Comparison of ENCODE assay signal across 25 mouse cellular contexts in the genomic region with DNA sequence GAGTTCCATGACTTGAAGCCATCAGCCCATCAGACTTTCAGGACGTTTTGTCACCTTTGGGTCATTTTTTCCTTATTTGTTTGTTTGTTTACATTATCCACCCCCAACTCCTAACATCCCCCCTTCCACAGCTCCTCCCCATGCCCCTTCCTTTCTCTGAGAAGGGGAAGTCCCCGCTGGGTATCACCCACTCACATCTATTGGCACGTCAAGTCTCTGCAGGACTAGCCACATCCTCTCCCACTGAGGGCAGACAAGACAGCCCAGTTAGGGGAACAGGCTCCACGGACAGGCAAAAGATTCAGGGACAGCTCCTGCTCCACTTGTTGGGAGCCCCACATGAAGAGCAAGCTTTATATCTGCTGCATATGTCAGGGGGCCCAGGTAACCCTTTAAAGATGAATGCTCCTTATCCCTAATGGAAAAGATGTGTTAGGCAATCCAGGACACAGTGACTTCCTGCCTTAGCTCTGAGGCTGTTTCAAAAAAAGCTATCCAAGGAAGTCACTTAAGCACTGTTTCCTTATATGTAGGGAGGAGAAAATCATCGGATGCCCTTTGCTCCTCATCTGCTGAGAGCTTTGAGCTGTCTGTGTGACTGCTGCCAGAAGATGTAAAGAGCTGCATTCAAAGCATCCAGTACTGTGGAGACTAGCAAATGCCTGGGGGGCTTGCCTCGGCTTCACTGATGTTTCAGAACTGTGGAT. TPM values are rescaled to one million over a fixed set of nuclear protein-coding genes. Genes with fewer than 3 reads are reported as not detected.
DNase-seq lines count a peak whose midpoint lies in the region; ATAC-seq and TF ChIP-seq lines count a peak whose summit lies in the region.
"Had no signal": no experiment of that assay in that cellular context is flagged by ENCODE, and none has a peak within 500 bp of the region (broad histone marks: within the 10 kb centered on the region; RNA-seq: fewer than 3 reads in every experiment).

No protein-coding gene starts in this region.

- H3K4me1 ChIP-seq in kidney, postnatal 0 days (replicated peaks; ENCODE audit: insufficient read depth, low read length), result no peaks in the 10 kb centered on the region
- no peaks in the 10 kb centered on the region for H3K4me1 ChIP-seq in kidney, embryonic 16.5 days (ENCODE audit: insufficient read depth, low read length)
- H3K4me1 ChIP-seq in hindbrain, postnatal 0 days (ENCODE audit: insufficient read depth, low read length), result no peaks in the 10 kb centered on the region
- H3K4me1 ChIP-seq in forebrain, embryonic 16.5 days (replicated peaks; ENCODE audit: control insufficient read depth, insufficient read depth, low read length), result no peaks in the 10 kb centered on the region
- H3K4me1 ChIP-seq: forebrain, embryonic 10.5 days; stomach, embryonic 15.5 days had no signal

- H3K9ac ChIP-seq in kidney, postnatal 0 days (ENCODE audit: low read depth, low read length), result no peak overlapping the region
- no peak overlapping the region for H3K9ac ChIP-seq in kidney, embryonic 16.5 days (replicated peaks; ENCODE audit: low read length)
- no peak overlapping the region for H3K9ac ChIP-seq in hindbrain, postnatal 0 days (replicated peaks; ENCODE audit: low read length)
- H3K9ac ChIP-seq in forebrain, embryonic 16.5 days (replicated peaks; ENCODE audit: low read depth, low read length), result no peak overlapping the region
- H3K9ac ChIP-seq: hindbrain, embryonic 14.5 days; liver, postnatal 0 days; stomach, embryonic 15.5 days had no signal

- ATAC-seq in kidney, postnatal 0 days (replicated peaks; ENCODE audit: low FRiP score, low read depth), result no peak
- no peak for ATAC-seq in kidney, embryonic 16.5 days (ENCODE audit: low FRiP score, low TSS enrichment)
- ATAC-seq in granulocyte monocyte progenitor cell, adult 5-6 weeks (replicated peaks; ENCODE audit: poor library complexity, severe bottlenecking), result peak; percentile 48
- no peak for ATAC-seq in hindbrain, postnatal 0 days
- ATAC-seq in forebrain, embryonic 16.5 days, result no peak
- ATAC-seq: liver, postnatal 0 days had no signal

- 47% methylated on average over 6 of the region's 6 CpGs for WGBS in kidney, postnatal 0 days
- 42% methylated on average over 6 of the region's 6 CpGs for WGBS in kidney, embryonic 16.5 days
- 53% methylated on average over 6 of the region's 6 CpGs for WGBS in hindbrain, postnatal 0 days
- WGBS in forebrain, embryonic 16.5 days, result 69% methylated on average over 6 of the region's 6 CpGs

- no peaks in the 10 kb centered on the region for H3K36me3 ChIP-seq in kidney, postnatal 0 days (ENCODE audit: insufficient read depth, low read length)
- H3K36me3 ChIP-seq in kidney, embryonic 16.5 days (ENCODE audit: insufficient read depth, low read length), result no peaks in the 10 kb centered on the region
- no peaks in the 10 kb centered on the region for H3K36me3 ChIP-seq in hindbrain, postnatal 0 days (ENCODE audit: insufficient read depth, low read length)
- H3K36me3 ChIP-seq in forebrain, embryonic 16.5 days (ENCODE audit: control insufficient read depth, insufficient read depth), result no peaks in the 10 kb centered on the region
- H3K36me3 ChIP-seq: forebrain, embryonic 10.5 days; limb, embryonic 10.5 days; stomach, embryonic 15.5 days had no signal

- H3K4me3 ChIP-seq in kidney, postnatal 0 days (replicated peaks; ENCODE audit: low read depth, low read length), result no peak overlapping the region
- no peak overlapping the region for H3K4me3 ChIP-seq in kidney, embryonic 16.5 days (ENCODE audit: low read length)
- H3K4me3 ChIP-seq in hindbrain, postnatal 0 days (ENCODE audit: low read length), result no peak overlapping the region
- no peak overlapping the region for H3K4me3 ChIP-seq in forebrain, embryonic 16.5 days (replicated peaks; ENCODE audit: low read length)
- H3K4me3 ChIP-seq: forebrain, embryonic 10.5 days; gastrocnemius, adult 2 months; left cerebral cortex, adult 2 months; limb, embryonic 10.5 days; stomach, embryonic 15.5 days had no signal

- DNase-seq in kidney, postnatal 0 days (ENCODE audit: low spot score), result peak; percentile 40
- DNase-seq in thymus, postnatal 14 days, result peak; percentile 7
- no peak for DNase-seq in thymus, postnatal 10 days (ENCODE audit: low spot score in 2 of 2)
- DNase-seq in naive thymus-derived CD4-positive, alpha-beta T cell, adult 2 months (ENCODE audit: low read depth), result peak; percentile 31
- DNase-seq in hindbrain, postnatal 0 days (ENCODE audit: low spot score), result no peak
- DNase-seq: adrenal gland, postnatal 10 days; cerebellum, postnatal 10 days; gastrocnemius, adult 2 months; heart, adult 18-20 months; heart, postnatal 36 days; kidney, adult 2 months; kidney, postnatal 36 days; layer of hippocampus, adult 9-11 months; liver, postnatal 0 days; right cerebral cortex, postnatal 14 days; thymus, adult 2 months had no signal

- no peaks in the 10 kb centered on the region for H3K9me3 ChIP-seq in kidney, postnatal 0 days (replicated peaks; ENCODE audit: low read length)
- H3K9me3 ChIP-seq in kidney, embryonic 16.5 days (ENCODE audit: low read length), result no peaks in the 10 kb centered on the region
- H3K9me3 ChIP-seq in hindbrain, postnatal 0 days (ENCODE audit: low read length), result 0 out of 2 replicates have a peak, but pooled peaks cover 3% of the 10 kb centered on the region
- no peaks in the 10 kb centered on the region for H3K9me3 ChIP-seq in forebrain, embryonic 16.5 days (ENCODE audit: control insufficient read depth, low read length)
- H3K9me3 ChIP-seq: forebrain, embryonic 10.5 days; limb, embryonic 10.5 days; stomach, embryonic 15.5 days had no signal

- TF ChIP-seq CTCF in kidney, postnatal 0 days (IDR thresholded peaks at IDR 0.05; ENCODE audit: low read depth), result no peak
- no peak for TF ChIP-seq CTCF in hindbrain, postnatal 0 days (IDR thresholded peaks at IDR 0.05; ENCODE audit: low read depth)

- no peak overlapping the region for H3K27ac ChIP-seq in kidney, postnatal 0 days
- H3K27ac ChIP-seq in kidney, embryonic 16.5 days (ENCODE audit: low read length), result no peak overlapping the region
- no peak overlapping the region for H3K27ac ChIP-seq in hindbrain, postnatal 0 days
- no peak overlapping the region for H3K27ac ChIP-seq in forebrain, embryonic 16.5 days (ENCODE audit: low read length)
- H3K27ac ChIP-seq: forebrain, embryonic 10.5 days; gastrocnemius, adult 2 months; hindbrain, embryonic 14.5 days; left cerebral cortex, adult 2 months; limb, embryonic 10.5 days; stomach, embryonic 15.5 days had no signal

- no peaks in the 10 kb centered on the region for H3K27me3 ChIP-seq in kidney, postnatal 0 days (ENCODE audit: insufficient read depth, low read length)
- no peaks in the 10 kb centered on the region for H3K27me3 ChIP-seq in kidney, embryonic 16.5 days (ENCODE audit: insufficient read depth, low read length)
- no peaks in the 10 kb centered on the region for H3K27me3 ChIP-seq in hindbrain, postnatal 0 days (ENCODE audit: insufficient read depth, low read length)
- H3K27me3 ChIP-seq in forebrain, embryonic 16.5 days (replicated peaks; ENCODE audit: control insufficient read depth, insufficient read depth, low read length), result no peaks in the 10 kb centered on the region
- H3K27me3 ChIP-seq: stomach, embryonic 15.5 days had no signal

- no peak overlapping the region for H3K4me2 ChIP-seq in kidney, postnatal 0 days (ENCODE audit: low read length)
- H3K4me2 ChIP-seq in kidney, embryonic 16.5 days (replicated peaks; ENCODE audit: low read depth, low read length), result no peak overlapping the region
- no peak overlapping the region for H3K4me2 ChIP-seq in hindbrain, postnatal 0 days (ENCODE audit: low read depth, low read length)
- H3K4me2 ChIP-seq in forebrain, embryonic 16.5 days (ENCODE audit: low read length), result no peak overlapping the region
- H3K4me2 ChIP-seq: hindbrain, embryonic 14.5 days; midbrain, embryonic 11.5 days; stomach, embryonic 15.5 days had no signal

RNA-seq across cellular contexts. Expression of gene Spred2, which starts 33.3 kb away (rescaled TPM):
- 7.9 and 8.5 TPM in 2 replicates for polyA plus RNA-seq in kidney, postnatal 0 days (2015; fragmentation: Nextera tagmentation; extraction: Ambion mirVana)
- 8.3 and 9.0 TPM in 2 replicates for polyA plus RNA-seq in kidney, embryonic 16.5 days (2015; fragmentation: Nextera tagmentation; extraction: Ambion mirVana)
- 16.8 and 19.4 TPM in 2 replicates for total RNA-seq in granulocyte monocyte progenitor cell, adult 5-6 weeks (2014; fragmentation: Nextera tagmentation)
- 4.6 and 6.8 TPM in 2 replicates for total RNA-seq in granulocyte monocyte progenitor cell, adult 5-6 weeks (2017)
- total RNA-seq in hindbrain, postnatal 0 days (2014; rRNA removed), result 15.6 and 16.9 TPM in 2 replicates
- 8.4 and 8.7 TPM in 2 replicates for polyA plus RNA-seq in hindbrain, postnatal 0 days (2015; fragmentation: Nextera tagmentation; extraction: Ambion mirVana)
- polyA plus RNA-seq in forebrain, embryonic 16.5 days (2015; fragmentation: Nextera tagmentation; extraction: Ambion mirVana), result 8.4 TPM in 2 replicates

Comparison
In these comparisons a context has a peak if more than half of its experiments do, and no peak if none do; other contexts are left out.
1. DNase-seq: peak in kidney, postnatal 0 days (single experiment), thymus, postnatal 14 days (single experiment) and naive thymus-derived CD4-positive, alpha-beta T cell, adult 2 months (single experiment); none in thymus, postnatal 10 days (0 of 2) and hindbrain, postnatal 0 days (single experiment).